Mouse (Mus musculus): ENCODE measurements around the gene Parp2. TPM values are rescaled to one million over a fixed set of nuclear protein-coding genes. Genes with fewer than 3 reads are reported as not detected.

Gene Parp2
- polyA plus RNA-seq (2017; shearing (Covaris generic)) = 78.8 TPM

GRCm38 (mm10) chr14:50807487-50808072, at the start of gene Parp2, which contains the start of gene Ccnb1ip1:
TSS of gene Parp2 (plus strand) at chr14:50807841.
TSS of gene Ccnb1ip1 (minus strand) at chr14:50807732.

GRCm38 (mm10) chr14:50785251-50785637, 22.4 kb upstream of the Parp2 start, which contains the start of gene Ttc5:
TSS of gene Ttc5 (minus strand) at chr14:50785519.

GRCm38 (mm10) chr14:50869889-50870804, 62.5 kb downstream of the Parp2 start, which contains the start of gene Tep1:
TSS of gene Tep1 (minus strand) at chr14:50870560.

Other genes with a start within 250 kb of the Parp2 start
- gene Olfr744, start 193.0 kb upstream of the Parp2 start, polyA plus RNA-seq (2017; shearing (Covaris generic)) = not detected
- gene Olfr745, start 168.5 kb upstream of the Parp2 start, polyA plus RNA-seq (2017; shearing (Covaris generic)) = not detected
- gene Olfr746, start 160.8 kb upstream of the Parp2 start, polyA plus RNA-seq (2017; shearing (Covaris generic)) = not detected
- not detected for gene Olfr747, start 114.6 kb upstream of the Parp2 start, polyA plus RNA-seq (2017; shearing (Covaris generic))
- gene Olfr748, start 100.5 kb upstream of the Parp2 start, polyA plus RNA-seq (2017; shearing (Covaris generic)) = 0.08 TPM
- 0.18 TPM for gene Olfr749, start 62.7 kb upstream of the Parp2 start, polyA plus RNA-seq (2017; shearing (Covaris generic))
- gene Ttc5, start 22.3 kb upstream of the Parp2 start, polyA plus RNA-seq (2017; shearing (Covaris generic)) = 119 TPM
- gene Ccnb1ip1, start 109 bp upstream of the Parp2 start, polyA plus RNA-seq (2017; shearing (Covaris generic)) = not detected
- 20.9 TPM for gene Tep1, start 62.7 kb downstream of the Parp2 start, polyA plus RNA-seq (2017; shearing (Covaris generic))
- 0.12 TPM for gene Klhl33, start 89.7 kb downstream of the Parp2 start, polyA plus RNA-seq (2017; shearing (Covaris generic))
- gene Osgep, start 117.1 kb downstream of the Parp2 start, polyA plus RNA-seq (2017; shearing (Covaris generic)) = 106 TPM
- gene Apex1, start 117.1 kb downstream of the Parp2 start, polyA plus RNA-seq (2017; shearing (Covaris generic)) = 67.8 TPM
- 76.7 TPM for gene Pip4p1, start 123.0 kb downstream of the Parp2 start, polyA plus RNA-seq (2017; shearing (Covaris generic))
- 45.5 TPM for gene Pnp, start 123.2 kb downstream of the Parp2 start, polyA plus RNA-seq (2017; shearing (Covaris generic))
- not detected for gene Gm49342, start 136.7 kb downstream of the Parp2 start, polyA plus RNA-seq (2017; shearing (Covaris generic))
- 0.36 TPM for gene Pnp2, start 148.2 kb downstream of the Parp2 start, polyA plus RNA-seq (2017; shearing (Covaris generic))
- not detected for gene Rnase10, start 199.9 kb downstream of the Parp2 start, polyA plus RNA-seq (2017; shearing (Covaris generic))
- gene Rnase9, start 234.0 kb downstream of the Parp2 start, polyA plus RNA-seq (2017; shearing (Covaris generic)) = not detected
- gene Rnase11, start 242.3 kb downstream of the Parp2 start, polyA plus RNA-seq (2017; shearing (Covaris generic)) = not detected
- not detected for gene Rnase12, start 249.8 kb downstream of the Parp2 start, polyA plus RNA-seq (2017; shearing (Covaris generic))